Mouse (Mus musculus) ovary, adult 10 weeks (tissue): ENCODE measurements around the gene Vmn1r19. TPM values are rescaled to one million over a fixed set of nuclear protein-coding genes. Genes with fewer than 3 reads are reported as not detected.

Source experiments
- polyA plus RNA-seq: library from polyadenylated mRNA; stranded (reverse); fragments of 350-450 nt; fragmentation: Illumina TruSeq; extraction: RNeasy Lipid Tissue Mini Kit (QIAGEN cat#74804); gene quantifications from one replicate; pipeline ENCODE4 v1.2.3, GENCODE M21; 2014

Gene Vmn1r19
- not detected for polyA plus RNA-seq

DNA sequence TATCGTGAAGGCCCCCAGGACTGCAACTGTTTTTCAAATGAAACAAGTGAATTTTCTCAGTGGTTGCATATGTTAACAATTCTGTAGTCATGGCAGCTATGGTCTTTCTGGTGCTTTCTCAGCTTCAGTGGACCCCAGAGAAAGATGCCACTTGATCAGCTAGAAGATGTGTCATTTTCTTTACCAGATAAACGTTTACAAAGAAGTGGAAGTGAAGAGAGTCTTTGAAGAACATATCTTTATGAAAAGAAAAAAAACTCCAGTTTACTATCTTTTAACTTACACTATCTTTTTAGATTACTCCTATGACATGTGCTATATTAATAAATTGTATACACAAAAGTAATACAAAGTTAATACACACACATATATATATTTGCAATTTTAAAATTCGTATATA lies at the start of gene Vmn1r19:
Gene Vmn1r19, plus strand, starts transcription at position 301 of the 400 bp plus-strand sequence.

DNA sequence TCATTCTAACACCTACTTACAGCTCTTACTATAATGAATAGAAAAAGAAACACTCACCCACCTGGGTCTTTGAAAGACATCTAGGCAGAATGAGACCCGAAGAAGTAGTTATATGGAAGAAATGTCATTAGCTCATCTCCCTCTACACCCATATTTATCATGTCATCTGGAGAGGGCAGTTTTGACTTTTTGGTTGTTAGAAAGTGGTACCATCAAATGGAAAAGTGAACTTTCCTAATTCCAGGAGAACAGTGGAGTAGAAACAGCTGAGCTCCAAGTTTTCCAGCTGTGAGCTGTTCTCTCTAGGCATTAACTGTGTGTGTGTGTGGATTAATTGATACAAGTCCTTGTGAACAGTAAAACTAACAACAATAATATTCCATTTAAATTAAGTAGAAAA lies 40.0 kb upstream of the Vmn1r19 start, which contains the start of gene Vmn1r17:
Gene Vmn1r17, minus strand, starts transcription at position 101 of the 400 bp plus-strand sequence.

DNA sequence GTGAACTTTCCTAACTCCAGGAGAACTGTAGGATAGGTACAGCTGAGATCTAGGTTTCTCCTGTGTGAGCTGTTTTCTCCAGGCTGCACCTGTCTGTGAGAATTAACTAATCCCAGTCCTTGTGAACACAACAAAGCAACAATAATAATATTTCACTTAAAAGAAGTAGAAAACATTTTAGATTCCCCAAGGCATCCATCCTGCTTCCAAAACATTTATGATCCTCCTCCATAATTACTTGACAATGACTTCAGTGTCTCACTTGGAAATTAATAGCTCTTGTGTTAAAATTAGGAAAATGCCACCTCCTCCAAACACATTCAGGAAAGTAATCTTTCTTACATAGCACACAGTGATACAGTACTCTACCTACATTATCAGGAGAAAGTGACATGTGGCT lies 7.9 kb upstream of the Vmn1r19 start, which contains the start of gene Vmn1r18:
Gene Vmn1r18, minus strand, starts transcription at position 101 of the 400 bp plus-strand sequence.

DNA sequence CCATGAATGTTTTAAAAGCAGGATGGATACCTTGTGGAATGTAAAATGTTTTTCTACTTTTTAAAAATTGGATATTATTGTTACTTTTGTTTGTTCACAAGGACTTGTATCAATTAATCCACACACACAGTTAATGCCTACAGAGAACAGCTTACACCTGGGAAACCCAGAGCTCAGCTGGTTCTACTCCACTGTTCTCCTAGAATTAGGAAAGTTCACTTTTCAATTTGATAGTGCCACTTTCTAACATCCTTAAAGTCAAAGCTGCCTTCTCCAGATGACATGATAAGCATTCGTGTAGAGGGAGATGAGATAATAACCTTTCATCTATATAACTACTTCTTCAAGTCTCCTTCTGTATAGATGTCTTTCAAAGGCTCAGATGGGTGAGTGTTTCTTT lies 25.1 kb downstream of the Vmn1r19 start, which contains the start of gene Vmn1r20:
Gene Vmn1r20, plus strand, starts transcription at position 301 of the 400 bp plus-strand sequence.

Other genes starting within 250 kb of the Vmn1r19 start
- not detected for gene Vmn1r12, start 246.9 kb upstream of the Vmn1r19 start, polyA plus RNA-seq
- gene Vmn1r13, start 200.5 kb upstream of the Vmn1r19 start, polyA plus RNA-seq: not detected
- gene Vmn1r14, start 172.1 kb upstream of the Vmn1r19 start, polyA plus RNA-seq: not detected
- not detected for gene Vmn1r15, start 145.8 kb upstream of the Vmn1r19 start, polyA plus RNA-seq
- gene Vmn1r16, start 74.3 kb upstream of the Vmn1r19 start, polyA plus RNA-seq: not detected
- not detected for gene Vmn1r17, start 40.1 kb upstream of the Vmn1r19 start, polyA plus RNA-seq
- gene Vmn1r18, start 8.0 kb upstream of the Vmn1r19 start, polyA plus RNA-seq: not detected
- gene Vmn1r20, start 25.1 kb downstream of the Vmn1r19 start, polyA plus RNA-seq: not detected
- 68.2 TPM for gene Ppm1k, start 131.7 kb downstream of the Vmn1r19 start, polyA plus RNA-seq
- 25.1 TPM for gene Herc6, start 177.2 kb downstream of the Vmn1r19 start, polyA plus RNA-seq